ENCODE assay signal across 2 mouse cellular contexts in the genomic region with DNA sequence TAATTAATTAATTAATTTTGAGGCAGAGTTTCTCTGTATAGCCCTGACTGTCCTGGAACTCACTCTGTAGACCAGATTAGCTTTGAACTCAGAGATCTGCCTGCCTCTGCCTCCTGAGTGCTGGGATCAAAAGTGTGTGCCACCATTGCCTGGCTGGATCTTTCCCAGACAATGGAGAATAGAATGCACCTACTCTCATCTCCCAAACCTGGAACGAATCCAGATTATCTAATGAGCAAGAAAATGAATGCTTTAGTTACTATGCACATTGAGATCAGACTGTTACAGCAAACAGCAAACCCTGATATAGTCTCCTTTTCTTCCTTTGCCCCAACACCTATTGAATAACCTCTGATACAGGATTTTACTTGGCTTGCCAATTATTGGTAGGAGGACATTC.
"Had no signal": no experiment of that assay in that cellular context is flagged by ENCODE, and none has a peak within 500 bp of the region (broad histone marks: within the 10 kb centered on the region; RNA-seq: fewer than 3 reads in every experiment).

No protein-coding gene starts in this region.

- DNase-seq: embryo, embryonic 11 days; forebrain, postnatal 0 days had no signal
